Mouse (Mus musculus): ENCODE measurements around the gene T2. TPM values are rescaled to one million over a fixed set of nuclear protein-coding genes. Genes with fewer than 3 reads are reported as not detected.

The T2 gene
- polyA plus RNA-seq, 1 experiment = 0.16 TPM

- Histone ChIP-seq H3K27me3 (ENCODE audit: control insufficient read depth, insufficient read depth, low read length) (no peaks in the 10 kb centered on the region; the same call in none of the 2 replicates), H3K36me3 (ENCODE audit: control insufficient read depth, insufficient read depth, low read length) (no peaks in the 10 kb centered on the region), H3K4me1 (ENCODE audit: control insufficient read depth, insufficient read depth, low read length) (no peaks in the 10 kb centered on the region; the same call in 1 of the 2 replicates)
Observed at GRCm38 (mm10) chr17:8436184-8436583, 80.4 kb downstream of the T2 start.

DNA sequence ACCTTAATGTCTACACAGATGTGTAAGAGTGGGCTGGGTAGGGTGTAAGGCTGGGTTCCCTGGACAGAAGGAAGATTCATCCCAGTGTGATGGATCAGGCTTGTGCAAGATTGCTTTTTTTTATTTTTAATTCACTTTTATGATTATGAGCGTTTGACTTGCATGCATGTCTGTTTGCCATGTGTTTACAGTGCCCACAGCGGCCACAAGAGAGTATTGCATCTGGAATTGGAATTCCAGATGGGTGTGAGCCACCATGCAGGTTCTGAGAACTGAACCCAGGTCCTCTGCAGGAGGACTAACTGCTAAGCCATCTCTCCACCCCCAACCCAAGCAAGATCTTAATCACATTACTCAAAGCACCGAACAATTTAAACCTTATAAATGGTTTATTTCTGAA, 88.3 kb downstream of the T2 start:
- no peak overlapping the region for H3K4me3 ChIP-seq (ENCODE audit: control insufficient read depth, low read depth, low read length)
- H3K27me3 ChIP-seq (ENCODE audit: control insufficient read depth, insufficient read depth, low read length) = no peaks in the 10 kb centered on the region
- H3K4me1 ChIP-seq (ENCODE audit: control insufficient read depth, insufficient read depth, low read length) = no peaks in the 10 kb centered on the region
- no peaks in the 10 kb centered on the region for H3K36me3 ChIP-seq (ENCODE audit: control insufficient read depth, insufficient read depth, low read length)
- H3K27ac ChIP-seq (ENCODE audit: control insufficient read depth, insufficient read depth, low read depth, low read length) = no peak overlapping the region
- TF ChIP-seq POLR2A (IDR thresholded peaks at IDR 0.05; ENCODE audit: control insufficient read depth, low read depth, low read length) (no peak), CTCF (IDR thresholded peaks at IDR 0.05; ENCODE audit: control insufficient read depth, insufficient read depth, insufficient replicate concordance, low read depth, low read length) (no peak)

More at GRCm38 (mm10) chr17:8436184-8436583, 80.4 kb downstream of the T2 start:
- no peak for TF ChIP-seq CTCF (IDR thresholded peaks at IDR 0.05; ENCODE audit: control insufficient read depth, insufficient read depth, insufficient replicate concordance, low read depth, low read length)
- TF ChIP-seq POLR2A (IDR thresholded peaks at IDR 0.05; ENCODE audit: control insufficient read depth, low read depth, low read length) = no peak
- no peak overlapping the region for H3K27ac ChIP-seq (ENCODE audit: control insufficient read depth, insufficient read depth, low read depth, low read length)
- no peak overlapping the region for H3K4me3 ChIP-seq (ENCODE audit: control insufficient read depth, low read depth, low read length)

DNA sequence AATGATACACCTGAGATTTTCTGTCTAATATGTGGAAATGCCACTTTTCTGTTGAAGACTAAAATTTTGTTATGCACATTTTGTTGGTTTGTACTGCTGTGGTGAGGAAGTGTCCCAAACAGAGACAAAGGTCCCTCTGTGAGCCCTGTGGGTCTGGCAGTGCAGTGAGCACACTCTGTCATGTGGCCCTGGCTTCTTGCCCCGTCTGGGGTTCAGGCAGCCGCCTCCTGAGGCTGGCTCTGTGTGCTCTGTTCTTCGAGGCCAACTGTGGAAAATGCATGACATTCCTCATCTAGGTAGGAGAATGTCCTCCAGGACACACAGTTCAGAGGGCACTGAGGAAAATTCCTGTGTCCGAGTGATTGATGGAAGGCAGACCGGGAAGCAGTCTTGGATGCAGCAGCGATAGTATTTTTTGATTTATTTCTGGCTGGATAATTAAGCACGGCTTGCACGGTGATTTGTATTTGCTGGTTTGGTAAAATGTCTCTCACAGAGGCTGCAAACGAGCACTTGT, 91.9 kb downstream of the T2 start:
- Histone ChIP-seq H3K4me1 (ENCODE audit: control insufficient read depth, insufficient read depth, low read length) (no peaks in the 10 kb centered on the region), H3K4me3 (ENCODE audit: control insufficient read depth, low read depth, low read length) (no peak overlapping the region), H3K36me3 (ENCODE audit: control insufficient read depth, insufficient read depth, low read length) (no peaks in the 10 kb centered on the region), H3K27me3 (ENCODE audit: control insufficient read depth, insufficient read depth, low read length) (no peaks in the 10 kb centered on the region), H3K27ac (ENCODE audit: control insufficient read depth, insufficient read depth, low read depth, low read length) (no peak overlapping the region)
- TF ChIP-seq CTCF (IDR thresholded peaks at IDR 0.05; ENCODE audit: control insufficient read depth, insufficient read depth, insufficient replicate concordance, low read depth, low read length) = no peak
- no peak for TF ChIP-seq POLR2A (IDR thresholded peaks at IDR 0.05; ENCODE audit: control insufficient read depth, low read depth, low read length)

DNA sequence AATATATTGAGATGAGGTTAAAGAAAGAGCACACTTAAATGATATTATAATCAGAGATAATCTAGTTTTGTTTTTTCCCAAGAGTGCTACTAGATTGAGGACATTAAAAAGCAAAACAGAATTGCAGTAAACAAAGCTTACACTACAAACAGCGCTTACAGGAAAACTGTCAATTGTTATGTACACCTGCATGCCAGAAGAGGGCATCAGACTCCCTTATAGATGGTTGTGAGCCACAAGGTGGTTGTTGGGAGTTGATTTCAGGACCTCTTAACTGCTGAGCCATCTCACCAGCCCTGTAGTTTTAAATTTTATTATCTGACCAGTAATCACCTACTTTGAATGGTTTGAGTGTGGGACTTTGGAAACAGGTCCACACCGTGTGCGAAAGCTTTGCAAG, 92.5 kb downstream of the T2 start:
- Histone ChIP-seq H3K4me3 (ENCODE audit: control insufficient read depth, low read depth, low read length) (no peak overlapping the region), H3K36me3 (ENCODE audit: control insufficient read depth, insufficient read depth, low read length) (no peaks in the 10 kb centered on the region), H3K4me1 (ENCODE audit: control insufficient read depth, insufficient read depth, low read length) (no peaks in the 10 kb centered on the region), H3K27ac (ENCODE audit: control insufficient read depth, insufficient read depth, low read depth, low read length) (no peak overlapping the region), H3K27me3 (ENCODE audit: control insufficient read depth, insufficient read depth, low read length) (no peaks in the 10 kb centered on the region)
- TF ChIP-seq POLR2A (IDR thresholded peaks at IDR 0.05; ENCODE audit: control insufficient read depth, low read depth, low read length) (no peak), CTCF (IDR thresholded peaks at IDR 0.05; ENCODE audit: control insufficient read depth, insufficient read depth, insufficient replicate concordance, low read depth, low read length) (no peak)

- TF ChIP-seq POLR2A (IDR thresholded peaks at IDR 0.05; ENCODE audit: control insufficient read depth, low read depth, low read length) (no peak), CTCF (IDR thresholded peaks at IDR 0.05; ENCODE audit: control insufficient read depth, insufficient read depth, insufficient replicate concordance, low read depth, low read length) (no peak)
Observed at GRCm38 (mm10) chr17:8455196-8455595, 99.4 kb downstream of the T2 start.

GRCm38 (mm10) chr17:8455601-8456000, 99.8 kb downstream of the T2 start:
- no peaks in the 10 kb centered on the region for H3K4me1 ChIP-seq (ENCODE audit: control insufficient read depth, insufficient read depth, low read length)
- TF ChIP-seq CTCF (IDR thresholded peaks at IDR 0.05; ENCODE audit: control insufficient read depth, insufficient read depth, insufficient replicate concordance, low read depth, low read length) (no peak), POLR2A (IDR thresholded peaks at IDR 0.05; ENCODE audit: control insufficient read depth, low read depth, low read length) (no peak)
- H3K36me3 ChIP-seq (ENCODE audit: control insufficient read depth, insufficient read depth, low read length) = no peaks in the 10 kb centered on the region
- no peak overlapping the region for H3K4me3 ChIP-seq (ENCODE audit: control insufficient read depth, low read depth, low read length)
- no peaks in the 10 kb centered on the region for H3K27me3 ChIP-seq (ENCODE audit: control insufficient read depth, insufficient read depth, low read length)
- H3K27ac ChIP-seq (ENCODE audit: control insufficient read depth, insufficient read depth, low read depth, low read length) = no peak overlapping the region

More at GRCm38 (mm10) chr17:8455196-8455595, 99.4 kb downstream of the T2 start:
- H3K27ac ChIP-seq (ENCODE audit: control insufficient read depth, insufficient read depth, low read depth, low read length) = no peak overlapping the region
- H3K36me3 ChIP-seq (ENCODE audit: control insufficient read depth, insufficient read depth, low read length) = no peaks in the 10 kb centered on the region
- no peak overlapping the region for H3K4me3 ChIP-seq (ENCODE audit: control insufficient read depth, low read depth, low read length)
- no peaks in the 10 kb centered on the region for H3K27me3 ChIP-seq (ENCODE audit: control insufficient read depth, insufficient read depth, low read length)
- no peaks in the 10 kb centered on the region for H3K4me1 ChIP-seq (ENCODE audit: control insufficient read depth, insufficient read depth, low read length)

- H3K4me1 ChIP-seq (ENCODE audit: control insufficient read depth, insufficient read depth, low read length) = no peaks in the 10 kb centered on the region
- no peaks in the 10 kb centered on the region for H3K36me3 ChIP-seq (ENCODE audit: control insufficient read depth, insufficient read depth, low read length)
- no peak overlapping the region for H3K27ac ChIP-seq (ENCODE audit: control insufficient read depth, insufficient read depth, low read depth, low read length)
- no peak overlapping the region for H3K4me3 ChIP-seq (ENCODE audit: control insufficient read depth, low read depth, low read length)
- TF ChIP-seq CTCF (IDR thresholded peaks at IDR 0.05; ENCODE audit: control insufficient read depth, insufficient read depth, insufficient replicate concordance, low read depth, low read length) = no peak
- no peak for TF ChIP-seq POLR2A (IDR thresholded peaks at IDR 0.05; ENCODE audit: control insufficient read depth, low read depth, low read length)
- H3K27me3 ChIP-seq (ENCODE audit: control insufficient read depth, insufficient read depth, low read length) = no peaks in the 10 kb centered on the region
Observed at GRCm38 (mm10) chr17:8456856-8457460, 101.2 kb downstream of the T2 start.

Measured in testis, adult 2 months (tissue).